Mouse (Mus musculus) heart, embryonic 16.5 days (tissue): ENCODE measurements at regions not wholly inside any gene's neighbourhood (a gene's known extent, or its start where the extent isn't known, plus 50 kb on each side); places are given as distances from the start of the nearest gene placed in this dataset.

Experiments
- ATAC-seq: fragments of 200-750 bp; cut with Nextera tagmentation; replicated peaks from 2 replicates; pipeline ENCODE4 v1.8.0; 2017; ENCODE audit warnings: moderate number of reproducible peaks; ENCODE audit not compliant: insufficient read depth, low FRiP score; ENCODE audit errors: extremely low read depth
- H3K27ac ChIP-seq: fragments of 300-500 bp; sonication (generic); 2 replicates; pipeline ENCODE4 v1.5.1; 2014; ENCODE audit warnings: mild to moderate bottlenecking, low read length, control low read depth, moderate library complexity
- H3K27me3 ChIP-seq: fragments of 300-500 bp; sonication (generic); 2 replicates; pipeline ENCODE4 v1.6.1; 2014; ENCODE audit warnings: low read length, mixed read lengths; ENCODE audit not compliant: control insufficient read depth, insufficient read depth
- H3K36me3 ChIP-seq: fragments of 300-500 bp; sonication (generic); 2 replicates; pipeline ENCODE4 v1.6.1; 2014; ENCODE audit not compliant: control insufficient read depth, insufficient read depth
- H3K4me1 ChIP-seq: fragments of 300-500 bp; sonication (generic); 2 replicates; pipeline ENCODE4 v1.6.1; 2014; ENCODE audit warnings: low read length, mixed read lengths; ENCODE audit not compliant: control insufficient read depth, insufficient read depth
- H3K4me2 ChIP-seq: fragments of 300-500 bp; sonication (generic); 2 replicates; pipeline ENCODE4 v1.6.1; 2014; ENCODE audit warnings: low read depth, mild to moderate bottlenecking, control low read depth, low read length
- H3K4me3 ChIP-seq: fragments of 300-500 bp; sonication (generic); 2 replicates; pipeline ENCODE4 v1.5.1; 2014; ENCODE audit warnings: mild to moderate bottlenecking, control low read depth, low read length
- H3K9ac ChIP-seq: fragments of 300-500 bp; sonication (generic); 2 replicates; pipeline ENCODE4 v1.6.1; 2014; ENCODE audit warnings: low read length, control low read depth
- H3K9me3 ChIP-seq: fragments of 300-500 bp; sonication (generic); replicated peaks from 2 replicates; pipeline ENCODE4 v1.6.1; 2016; ENCODE audit warnings: low read length; ENCODE audit not compliant: control insufficient read depth
- WGBS: fragments of 180-500 bp; shearing (Covaris S2); extraction: QIAGEN DNeasy Blood & Tissue Kit; methylation state at CpG from one replicate; pipeline ENCODE4 v1.1.7; 2014; 5-methylcytosine and 5-hydroxymethylcytosine counted together

- Histone ChIP-seq H3K9me3 (no peaks in the 10 kb centered on the region), H3K27ac (no peak overlapping the region), H3K27me3 (no peaks in the 10 kb centered on the region), H3K4me3 (no peak overlapping the region), H3K9ac (no peak overlapping the region), H3K36me3 (no peaks in the 10 kb centered on the region), H3K4me1 (peaks cover 6% of the 10 kb centered on the region), H3K4me2 (no peak overlapping the region)
- ATAC-seq, result no peak
- 89% methylated on average over 9 of the region's 9 CpGs for WGBS
These were observed 320.2 kb downstream of the Mycn start for GRCm38 (mm10) chr12:12621506-12621905.

DNA sequence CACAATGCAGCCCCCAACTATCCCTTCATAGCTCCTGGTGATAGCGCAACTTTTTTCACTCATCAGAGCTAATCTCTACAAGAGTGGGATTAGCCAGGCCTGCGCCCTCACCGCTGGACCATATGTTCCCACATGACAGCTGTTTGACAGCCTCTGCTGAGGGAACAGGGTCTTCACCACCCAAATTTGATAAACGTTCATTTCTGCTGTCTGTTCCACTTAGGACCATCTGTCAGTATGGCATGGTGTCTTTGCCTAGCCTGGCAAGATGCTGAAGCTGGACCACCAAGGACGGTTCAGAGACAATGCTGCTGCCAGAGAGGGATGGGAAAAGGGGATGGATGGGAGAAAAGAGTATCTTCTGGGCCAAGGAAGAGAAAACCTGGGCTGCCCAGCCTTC, 321.4 kb downstream of the Mycn start:
- WGBS, result 78% methylated on average over 5 of the region's 5 CpGs
- Histone ChIP-seq H3K36me3 (no peaks in the 10 kb centered on the region), H3K9ac (no peak overlapping the region)

GRCm38 (mm10) chr12:12619431-12619830, 322.3 kb downstream of the Mycn start:
- ATAC-seq, result no peak
- Histone ChIP-seq H3K36me3 (no peaks in the 10 kb centered on the region), H3K4me1 (peaks cover 6% of the 10 kb centered on the region), H3K9me3 (no peaks in the 10 kb centered on the region), H3K9ac (no peak overlapping the region), H3K27me3 (no peaks in the 10 kb centered on the region), H3K27ac (no peak overlapping the region), H3K4me3 (no peak overlapping the region), H3K4me2 (no peak overlapping the region)
- 76% methylated on average over 5 of the region's 5 CpGs for WGBS

More for the DNA sequence above, 321.4 kb downstream of the Mycn start:
- Histone ChIP-seq H3K4me2 (no peak overlapping the region), H3K27me3 (no peaks in the 10 kb centered on the region), H3K9me3 (no peaks in the 10 kb centered on the region), H3K4me1 (peaks cover 6% of the 10 kb centered on the region), H3K4me3 (no peak overlapping the region), H3K27ac (no peak overlapping the region)
- no peak for ATAC-seq

GRCm38 (mm10) chr12:12612520-12612919, 329.2 kb downstream of the Mycn start:
- ATAC-seq, result no peak
- H3K4me1 ChIP-seq, result peaks cover 4% of the 10 kb centered on the region; the same call in 1 of the 2 replicates
- WGBS, result 86% methylated on average over 3 of the region's 3 CpGs

DNA sequence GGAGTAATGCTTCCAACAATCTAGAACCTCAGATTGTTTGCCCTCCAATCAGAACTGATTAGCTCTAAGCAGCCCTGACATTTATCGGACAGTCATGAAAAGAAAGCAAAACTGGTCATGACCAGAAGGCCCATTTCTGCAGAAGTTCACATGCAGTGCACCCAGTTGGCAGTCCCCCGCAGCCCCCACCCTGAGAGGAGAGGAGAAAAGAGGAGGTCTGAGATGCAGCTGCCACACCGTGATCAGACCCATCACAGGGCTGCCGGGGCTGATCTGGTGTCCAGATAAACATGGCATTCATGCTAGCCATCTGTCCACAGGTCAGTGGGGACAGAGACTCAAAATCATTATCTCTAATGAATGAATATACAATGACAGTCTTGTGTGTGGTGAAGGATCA, 330.9 kb downstream of the Mycn start:
- H3K9me3 ChIP-seq, result no peaks in the 10 kb centered on the region
- no peak overlapping the region for H3K9ac ChIP-seq
- H3K4me1 ChIP-seq, result peaks cover 4% of the 10 kb centered on the region; the same call in 1 of the 2 replicates
- H3K36me3 ChIP-seq, result no peaks in the 10 kb centered on the region
- no peak overlapping the region for H3K27ac ChIP-seq
- ATAC-seq, result no peak
- no peak overlapping the region for H3K4me2 ChIP-seq
- no peak overlapping the region for H3K4me3 ChIP-seq
- no peaks in the 10 kb centered on the region for H3K27me3 ChIP-seq
- 63% methylated on average over 4 of the region's 4 CpGs for WGBS

More at GRCm38 (mm10) chr12:12612520-12612919, 329.2 kb downstream of the Mycn start:
- no peak overlapping the region for H3K4me2 ChIP-seq
- no peak overlapping the region for H3K4me3 ChIP-seq
- H3K36me3 ChIP-seq, result no peaks in the 10 kb centered on the region
- H3K27me3 ChIP-seq, result no peaks in the 10 kb centered on the region
- H3K9me3 ChIP-seq, result no peaks in the 10 kb centered on the region
- H3K9ac ChIP-seq, result no peak overlapping the region
- H3K27ac ChIP-seq, result no peak overlapping the region

- no peaks in the 10 kb centered on the region for H3K36me3 ChIP-seq
These were observed 333.7 kb downstream of the Mycn start for GRCm38 (mm10) chr12:12607995-12608394.

DNA sequence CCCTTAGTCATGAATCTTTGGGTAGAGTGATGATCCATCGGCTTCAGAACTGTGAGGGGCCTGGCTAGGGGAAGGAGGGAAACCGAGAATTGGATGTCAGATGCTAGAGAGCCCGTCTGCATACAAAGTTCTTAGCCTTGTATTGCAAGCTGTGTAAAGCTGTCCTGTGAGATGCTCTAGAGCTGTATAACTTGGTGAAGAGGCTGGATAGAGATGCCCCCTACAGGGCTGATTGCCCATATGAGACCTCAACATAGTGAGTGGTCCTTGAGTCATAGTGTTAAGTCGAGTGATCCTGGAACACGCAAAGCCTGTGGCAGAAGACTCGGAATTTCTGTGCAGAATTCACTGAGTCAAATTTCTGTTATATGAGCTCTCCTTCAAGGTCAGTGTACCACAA, 334.8 kb downstream of the Mycn start:
- no peak overlapping the region for H3K4me3 ChIP-seq
- H3K27ac ChIP-seq, result no peak overlapping the region
- no peaks in the 10 kb centered on the region for H3K36me3 ChIP-seq
- no peaks in the 10 kb centered on the region for H3K27me3 ChIP-seq
- 88% methylated on average over 6 of the region's 6 CpGs for WGBS
- ATAC-seq, result no peak
- H3K9ac ChIP-seq, result no peak overlapping the region
- peaks cover 4% of the 10 kb centered on the region; the same call in 1 of the 2 replicates for H3K4me1 ChIP-seq
- no peaks in the 10 kb centered on the region for H3K9me3 ChIP-seq
- H3K4me2 ChIP-seq, result no peak overlapping the region

More at GRCm38 (mm10) chr12:12607995-12608394, 333.7 kb downstream of the Mycn start:
- Histone ChIP-seq H3K9me3 (no peaks in the 10 kb centered on the region), H3K4me1 (peaks cover 4% of the 10 kb centered on the region; the same call in 1 of the 2 replicates), H3K27me3 (no peaks in the 10 kb centered on the region), H3K4me3 (no peak overlapping the region), H3K9ac (no peak overlapping the region), H3K27ac (no peak overlapping the region), H3K4me2 (no peak overlapping the region)
- ATAC-seq, result no peak
- 57% methylated on average over 4 of the region's 4 CpGs for WGBS

DNA sequence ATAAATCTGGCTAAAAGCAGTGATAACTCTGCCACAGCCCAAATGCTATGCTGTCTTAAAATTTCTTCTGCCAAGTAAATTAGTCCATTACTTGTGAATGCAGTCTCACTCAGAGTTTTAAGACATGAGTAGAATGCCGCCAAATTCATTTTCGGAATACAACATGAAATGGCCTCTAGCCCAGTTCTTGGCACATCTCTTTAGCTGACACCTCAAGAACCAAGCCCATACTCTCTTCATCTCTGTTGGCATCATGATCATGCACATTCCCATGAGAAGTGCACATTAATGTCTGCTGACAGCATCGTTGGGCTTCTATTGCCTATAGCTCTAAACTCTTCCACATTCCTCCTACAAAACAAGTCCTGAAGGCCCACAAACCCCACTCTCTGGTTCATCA, 336.2 kb downstream of the Mycn start:
- no peak for ATAC-seq
- peaks cover 4% of the 10 kb centered on the region; the same call in 1 of the 2 replicates for H3K4me1 ChIP-seq
- 90% methylated on average over 3 of the region's 3 CpGs for WGBS
- no peaks in the 10 kb centered on the region for H3K9me3 ChIP-seq
- no peak overlapping the region for H3K9ac ChIP-seq
- no peak overlapping the region for H3K4me3 ChIP-seq
- H3K27ac ChIP-seq, result no peak overlapping the region
- no peaks in the 10 kb centered on the region for H3K27me3 ChIP-seq
- H3K36me3 ChIP-seq, result no peaks in the 10 kb centered on the region
- no peak overlapping the region for H3K4me2 ChIP-seq

DNA sequence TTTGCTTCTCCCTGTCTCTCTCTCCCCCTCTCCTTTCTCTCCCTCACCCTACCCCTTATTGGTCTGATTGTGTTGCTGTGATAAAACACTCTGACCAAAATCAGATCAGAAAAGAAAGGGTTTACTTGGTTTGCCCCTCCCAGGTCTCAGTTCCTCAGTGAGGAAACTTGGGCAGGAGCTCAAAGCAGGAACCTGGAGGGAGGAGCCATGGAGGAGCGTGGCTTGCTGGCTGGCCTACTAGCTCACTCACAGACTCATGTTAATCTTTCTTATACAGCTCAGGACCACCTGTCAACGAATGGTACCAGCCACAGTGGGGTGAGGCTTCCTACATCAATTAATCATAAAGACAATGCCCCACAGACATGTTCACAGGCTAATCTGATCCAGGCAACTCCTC, 339.4 kb downstream of the Fam49a start:
- ATAC-seq, result no peak

More for the DNA sequence above, 339.4 kb downstream of the Fam49a start:
- no peak overlapping the region for H3K27ac ChIP-seq
- no peaks in the 10 kb centered on the region for H3K36me3 ChIP-seq
- H3K4me1 ChIP-seq, result no peaks in the 10 kb centered on the region
- H3K27me3 ChIP-seq, result no peaks in the 10 kb centered on the region
- no peak overlapping the region for H3K4me3 ChIP-seq
- no peak overlapping the region for H3K4me2 ChIP-seq
- H3K9ac ChIP-seq, result no peak overlapping the region
- H3K9me3 ChIP-seq, result no peaks in the 10 kb centered on the region
- WGBS, result 47% methylated on average over 2 of the region's 2 CpGs
